Mouse (Mus musculus): ENCODE results near the gene Doc2g. TPM values are rescaled to one million over a fixed set of nuclear protein-coding genes. Genes with fewer than 3 reads are reported as not detected.

Doc2g gene
- polyA plus RNA-seq, 1 experiment from 2014 or later: 3.0 TPM

DNA sequence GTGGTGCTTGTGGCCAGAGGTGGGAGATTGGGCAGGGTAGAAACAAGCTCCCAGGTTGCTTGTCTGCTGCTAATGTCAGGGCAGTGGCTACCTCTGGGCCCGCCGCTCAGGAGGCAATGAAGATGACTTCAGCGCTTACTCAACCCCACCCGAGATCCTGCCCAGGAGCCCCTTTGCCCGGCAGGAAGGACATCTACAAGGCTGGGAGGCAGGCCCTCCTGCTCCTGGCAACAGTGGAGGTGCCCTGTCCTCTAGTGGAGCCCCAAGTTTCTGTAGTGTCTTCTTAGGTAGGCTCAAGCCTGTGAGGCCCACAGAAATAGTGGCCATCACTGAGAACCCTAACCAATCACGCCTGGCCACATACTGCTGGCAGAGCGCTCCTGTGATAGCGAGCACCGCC lies 2.0 kb downstream of the Doc2g start:
- H3K4me3 ChIP-seq: no peak overlapping the region
- H3K27ac ChIP-seq: no peak overlapping the region
- WGBS: 93% methylated on average over 9 of the region's 9 CpGs
- DNase-seq (ENCODE audit: low spot score): no peak
- H3K27me3 ChIP-seq (ENCODE audit: insufficient read depth, poor library complexity, severe bottlenecking): no peaks in the 10 kb centered on the region
- H3K36me3 ChIP-seq: peaks cover 55% of the 10 kb centered on the region
- peaks cover 18% of the 10 kb centered on the region for H3K4me1 ChIP-seq (replicated peaks)
- no peaks in the 10 kb centered on the region for H3K9me3 ChIP-seq

GRCm38 (mm10) chr19:4005971-4006370 lies 2.9 kb downstream of the Doc2g start:
- Histone ChIP-seq H3K4me3 (no peak overlapping the region), H3K27me3 (ENCODE audit: insufficient read depth, poor library complexity, severe bottlenecking) (no peaks in the 10 kb centered on the region), H3K27ac (no peak overlapping the region), H3K4me1 (replicated peaks) (peaks cover 12% of the 10 kb centered on the region), H3K36me3 (peaks cover 63% of the 10 kb centered on the region), H3K9me3 (no peaks in the 10 kb centered on the region)
- DNase-seq (ENCODE audit: low spot score): no peak
- 94% methylated on average over 8 of the region's 8 CpGs for WGBS

DNA sequence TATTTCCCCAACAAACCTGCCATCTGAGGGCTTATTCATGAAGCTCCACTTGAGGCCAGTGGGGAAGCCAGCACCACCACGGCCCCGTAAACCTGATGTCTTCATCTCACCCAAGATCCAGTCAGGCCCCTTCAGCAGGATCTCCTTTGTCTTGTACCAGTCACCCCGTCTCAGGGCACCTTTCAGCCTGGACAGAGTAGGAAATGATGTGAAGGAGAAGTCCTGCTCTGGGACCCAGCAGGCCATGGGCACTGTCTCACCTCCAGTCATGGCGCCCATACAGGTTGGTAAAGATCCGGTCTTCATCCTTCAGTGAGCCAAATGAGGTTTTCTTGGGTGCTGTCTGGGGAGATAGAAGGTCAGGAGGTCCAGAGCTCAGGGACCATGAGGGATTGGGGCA lies 8.0 kb downstream of the Doc2g start:
- peaks cover 25% of the 10 kb centered on the region for H3K4me1 ChIP-seq (replicated peaks)
- no peak overlapping the region for H3K27ac ChIP-seq
- peaks cover 51% of the 10 kb centered on the region for H3K36me3 ChIP-seq
- peak overlapping the region; percentile 94; the same call in 1 of the 2 replicates for H3K4me3 ChIP-seq
- DNase-seq (ENCODE audit: low spot score): no peak
- 91% methylated on average over 5 of the region's 5 CpGs for WGBS
- H3K9me3 ChIP-seq: no peaks in the 10 kb centered on the region
- no peaks in the 10 kb centered on the region for H3K27me3 ChIP-seq (ENCODE audit: insufficient read depth, poor library complexity, severe bottlenecking)

- Histone ChIP-seq H3K4me1 (replicated peaks) (peaks cover 25% of the 10 kb centered on the region), H3K9me3 (no peaks in the 10 kb centered on the region), H3K36me3 (peaks cover 37% of the 10 kb centered on the region), H3K4me3 (peak within 1 kb of the TSS; percentile 94), H3K27me3 (ENCODE audit: insufficient read depth, poor library complexity, severe bottlenecking) (no peaks in the 10 kb centered on the region), H3K27ac (peak within 1 kb of the TSS; percentile 87)
- peak; percentile 98 for DNase-seq (ENCODE audit: low spot score)
- under 1% methylated on average over 45 of the region's 45 CpGs for whole genome bisulfite sequencing
Observed at GRCm38 (mm10) chr19:4012432-4013022, 9.4 kb downstream of the Doc2g start, which contains the start of gene Ndufv1. Gene Ndufv1 (minus strand): TSS chr19:4012806.

GRCm38 (mm10) chr19:4013066-4013465 lies 10.0 kb downstream of the Doc2g start:
- Histone ChIP-seq H3K4me3 (peak overlapping the region; percentile 94), H3K27ac (peak overlapping the region; percentile 83), H3K9me3 (no peaks in the 10 kb centered on the region), H3K36me3 (peaks cover 32% of the 10 kb centered on the region), H3K27me3 (ENCODE audit: insufficient read depth, poor library complexity, severe bottlenecking) (no peaks in the 10 kb centered on the region), H3K4me1 (replicated peaks) (peaks cover 25% of the 10 kb centered on the region)
- no peak for DNase-seq (ENCODE audit: low spot score)
- WGBS: 21% methylated on average over 9 of the region's 9 CpGs

DNA sequence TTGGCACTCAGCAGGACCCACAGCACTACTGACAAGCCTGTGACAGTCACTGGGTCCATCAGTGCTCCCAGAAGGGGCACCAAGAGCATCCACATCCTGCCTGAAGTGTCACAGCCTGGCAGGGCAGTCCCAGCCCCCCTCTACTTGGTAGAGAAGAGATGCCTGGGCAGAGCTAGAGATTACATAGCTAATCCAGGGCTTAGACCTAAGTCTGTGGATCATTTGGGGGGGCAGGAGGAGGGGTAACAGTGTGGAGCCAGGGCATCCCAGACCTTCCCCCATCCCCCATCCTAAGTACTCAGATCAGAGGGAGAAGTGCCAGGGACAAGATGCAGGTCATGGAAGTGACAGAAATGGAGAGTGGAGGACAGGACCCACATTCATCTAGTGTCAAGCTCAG lies 11.7 kb downstream of the Doc2g start:
- Histone ChIP-seq H3K4me1 (replicated peaks) (peaks cover 36% of the 10 kb centered on the region), H3K27me3 (ENCODE audit: insufficient read depth, poor library complexity, severe bottlenecking) (no peaks in the 10 kb centered on the region), H3K27ac (peak overlapping the region; percentile 19; the same call in 1 of the 2 replicates), H3K4me3 (no peak overlapping the region), H3K9me3 (no peaks in the 10 kb centered on the region), H3K36me3 (peaks cover 14% of the 10 kb centered on the region)
- DNase-seq (ENCODE audit: low spot score): no peak

GRCm38 (mm10) chr19:4015635-4016034 lies 12.5 kb downstream of the Doc2g start:
- no peak overlapping the region for H3K4me3 ChIP-seq
- H3K27ac ChIP-seq: no peak overlapping the region
- DNase-seq (ENCODE audit: low spot score): no peak
- 65% methylated on average over 5 of the region's 5 CpGs for WGBS
- H3K9me3 ChIP-seq: no peaks in the 10 kb centered on the region
- no peaks in the 10 kb centered on the region for H3K27me3 ChIP-seq (ENCODE audit: insufficient read depth, poor library complexity, severe bottlenecking)
- H3K4me1 ChIP-seq (replicated peaks): peaks cover 36% of the 10 kb centered on the region
- H3K36me3 ChIP-seq: peaks cover 6% of the 10 kb centered on the region

GRCm38 (mm10) chr19:4017921-4018587 lies 14.9 kb downstream of the Doc2g start:
- Histone ChIP-seq H3K4me3 (no peak overlapping the region), H3K9me3 (no peaks in the 10 kb centered on the region), H3K4me1 (replicated peaks) (peaks cover 21% of the 10 kb centered on the region), H3K27ac (no peak overlapping the region), H3K36me3 (no peaks in the 10 kb centered on the region), H3K27me3 (ENCODE audit: insufficient read depth, poor library complexity, severe bottlenecking) (no peaks in the 10 kb centered on the region)
- DNase-seq (ENCODE audit: low spot score): no peak
- WGBS: 68% methylated on average over 10 of the region's 10 CpGs

GRCm38 (mm10) chr19:4018743-4019583 lies 15.8 kb downstream of the Doc2g start:
- 34% methylated on average over 18 of the region's 18 CpGs for WGBS
- DNase-seq (ENCODE audit: low spot score): peak; percentile 71
- H3K27me3 ChIP-seq (ENCODE audit: insufficient read depth, poor library complexity, severe bottlenecking): no peaks in the 10 kb centered on the region
- H3K27ac ChIP-seq: no peak overlapping the region
- H3K4me1 ChIP-seq (replicated peaks): 0 out of 2 replicates have a peak, but pooled peaks cover 16% of the 10 kb centered on the region
- H3K9me3 ChIP-seq: no peaks in the 10 kb centered on the region
- H3K4me3 ChIP-seq: no peak overlapping the region
- no peaks in the 10 kb centered on the region for H3K36me3 ChIP-seq

DNA sequence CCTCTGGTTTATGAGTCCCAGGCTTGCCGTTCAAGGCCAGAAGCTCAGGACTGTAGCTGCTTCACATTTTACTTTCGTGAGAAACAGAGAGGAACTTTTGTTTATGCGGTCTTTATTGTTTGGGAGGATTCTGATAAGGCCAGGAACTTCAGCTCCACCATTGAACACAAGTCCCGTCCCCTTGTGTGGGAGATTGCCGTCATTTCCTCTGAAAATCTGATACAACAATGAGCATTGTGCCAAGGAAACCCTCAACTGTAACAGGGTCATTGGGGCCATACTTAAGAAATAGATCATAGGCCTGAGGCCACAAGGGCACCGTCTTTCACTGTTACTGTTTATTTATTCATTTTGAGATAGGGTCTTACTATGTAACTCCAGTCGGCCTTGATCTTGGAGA lies 20.1 kb downstream of the Doc2g start:
- H3K27me3 ChIP-seq (ENCODE audit: insufficient read depth, poor library complexity, severe bottlenecking): no peaks in the 10 kb centered on the region
- no peak overlapping the region for H3K27ac ChIP-seq
- H3K4me3 ChIP-seq: no peak overlapping the region
- H3K36me3 ChIP-seq: no peaks in the 10 kb centered on the region
- WGBS: 79% methylated on average over 7 of the region's 7 CpGs
- peaks cover 14% of the 10 kb centered on the region for H3K9me3 ChIP-seq
- H3K4me1 ChIP-seq (replicated peaks): peaks cover 19% of the 10 kb centered on the region
- DNase-seq (ENCODE audit: low spot score): no peak

DNA sequence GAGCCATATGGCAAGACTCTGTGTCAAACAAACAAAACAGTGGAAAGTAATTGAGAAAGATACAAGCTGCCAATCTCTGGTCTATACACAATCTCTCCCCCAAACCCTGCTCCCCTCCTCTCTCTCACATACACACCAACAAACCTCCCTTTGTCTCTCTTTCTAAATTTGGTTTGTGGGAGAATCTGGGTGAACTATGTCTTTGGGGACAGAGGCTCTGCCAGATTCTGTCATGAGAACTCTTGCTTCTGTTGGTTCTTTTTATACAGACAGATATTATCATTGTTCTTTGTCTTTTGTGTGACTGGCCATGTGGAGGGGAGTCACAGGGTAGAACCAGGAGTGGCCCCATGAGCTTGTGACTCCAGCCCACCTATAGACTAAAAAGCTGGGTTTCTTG lies 24.5 kb downstream of the Doc2g start:
- H3K4me1 ChIP-seq (replicated peaks): peaks cover 7% of the 10 kb centered on the region
- no peaks in the 10 kb centered on the region for H3K27me3 ChIP-seq (ENCODE audit: insufficient read depth, poor library complexity, severe bottlenecking)
- no peak overlapping the region for H3K27ac ChIP-seq
- peaks cover 14% of the 10 kb centered on the region for H3K9me3 ChIP-seq
- DNase-seq (ENCODE audit: low spot score): no peak
- no peaks in the 10 kb centered on the region for H3K36me3 ChIP-seq
- no peak overlapping the region for H3K4me3 ChIP-seq

DNA sequence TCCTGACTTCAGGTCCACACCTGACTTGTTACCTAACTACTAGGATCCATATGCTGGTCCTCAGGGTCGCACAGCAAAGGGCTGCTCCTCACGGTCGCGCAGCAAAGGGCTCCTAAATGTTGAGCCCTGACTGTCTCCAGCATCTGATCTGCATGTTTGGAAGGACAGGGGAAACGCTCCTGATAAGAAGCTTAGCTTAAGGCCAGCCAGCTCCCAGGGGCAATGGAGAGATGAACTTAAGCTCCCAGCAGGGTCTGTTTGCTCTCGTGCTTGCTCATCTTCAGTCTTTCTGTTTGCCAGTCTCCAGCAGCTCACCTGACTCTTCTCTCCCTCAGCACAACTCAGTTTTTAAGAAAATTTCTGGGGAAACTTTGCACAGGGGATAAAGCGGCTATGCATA lies 29.6 kb downstream of the Doc2g start:
- H3K4me1 ChIP-seq (replicated peaks): peaks cover 15% of the 10 kb centered on the region
- H3K4me3 ChIP-seq: no peak overlapping the region
- WGBS: 58% methylated on average over 7 of the region's 7 CpGs
- no peaks in the 10 kb centered on the region for H3K27me3 ChIP-seq (ENCODE audit: insufficient read depth, poor library complexity, severe bottlenecking)
- H3K27ac ChIP-seq: no peak overlapping the region
- 0 out of 2 replicates have a peak, but pooled peaks cover under 1% of the 10 kb centered on the region for H3K9me3 ChIP-seq
- DNase-seq (ENCODE audit: low spot score): no peak
- H3K36me3 ChIP-seq: peaks cover 12% of the 10 kb centered on the region

- H3K27ac ChIP-seq: no peak overlapping the region
- no peaks in the 10 kb centered on the region for H3K27me3 ChIP-seq (ENCODE audit: insufficient read depth, poor library complexity, severe bottlenecking)
- no peaks in the 10 kb centered on the region for H3K9me3 ChIP-seq
- peaks cover 22% of the 10 kb centered on the region for H3K4me1 ChIP-seq (replicated peaks)
- 86% methylated on average over 3 of the region's 3 CpGs for WGBS
- H3K4me3 ChIP-seq: no peak overlapping the region
- H3K36me3 ChIP-seq: peaks cover 12% of the 10 kb centered on the region
- DNase-seq (ENCODE audit: low spot score): no peak
Observed at GRCm38 (mm10) chr19:4033298-4033697, 30.2 kb downstream of the Doc2g start.

Measured in hindbrain, embryonic 10.5 days (tissue).